Comparison of ENCODE assay signal across 11 mouse cellular contexts in the genomic region with DNA sequence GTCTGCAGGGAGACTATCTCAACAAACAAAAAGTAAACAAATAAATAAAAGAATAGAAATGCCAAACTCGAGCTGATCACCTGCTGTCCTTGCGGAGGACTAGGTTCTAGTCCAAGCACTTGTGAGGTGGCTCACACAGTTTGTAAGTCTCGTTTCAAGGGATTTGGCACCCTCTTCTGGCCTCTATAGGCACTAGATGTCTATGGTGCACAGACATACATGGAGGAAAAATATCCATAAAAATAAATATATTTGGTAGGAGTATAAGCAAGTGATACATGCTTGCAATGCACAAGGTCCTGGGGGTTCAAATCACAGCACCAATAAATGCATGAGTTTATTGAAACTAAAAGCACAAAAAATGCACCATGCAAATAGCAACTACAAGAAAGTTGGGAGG. TPM values are rescaled to one million over a fixed set of nuclear protein-coding genes. Genes with fewer than 3 reads are reported as not detected.
A peak's percentile ranks its signal among the peaks of the same experiment; 100 is the strongest.
DNase-seq lines count a peak whose midpoint lies in the region; ATAC-seq and TF ChIP-seq lines count a peak whose summit lies in the region.
"Had no signal": no experiment of that assay in that cellular context is flagged by ENCODE, and none has a peak within 500 bp of the region (broad histone marks: within the 10 kb centered on the region; RNA-seq: fewer than 3 reads in every experiment).

No protein-coding gene starts in this region.

- H3K9ac ChIP-seq in heart, adult 2 months (ENCODE audit: low read depth, low read length), result no peak overlapping the region
- no peak overlapping the region for H3K9ac ChIP-seq in stomach, postnatal 0 days (ENCODE audit: low read length)
- H3K9ac ChIP-seq: heart, embryonic 15.5 days; lung, embryonic 15.5 days had no signal

- H3K27me3 ChIP-seq in heart, adult 2 months (ENCODE audit: control insufficient read depth, insufficient read depth, low read length), result no peaks in the 10 kb centered on the region
- no peaks in the 10 kb centered on the region for H3K27me3 ChIP-seq in stomach, postnatal 0 days (ENCODE audit: control insufficient read depth, insufficient read depth, low read length)
- H3K27me3 ChIP-seq: heart, embryonic 15.5 days; lung, embryonic 15.5 days had no signal

- no peak for TF ChIP-seq POLR2A in heart, adult 2 months (IDR thresholded peaks at IDR 0.05; ENCODE audit: insufficient read depth, low read depth, low read length)

- H3K4me2 ChIP-seq in stomach, postnatal 0 days (replicated peaks; ENCODE audit: low read depth), result no peak overlapping the region
- H3K4me2 ChIP-seq: heart, embryonic 15.5 days; lung, embryonic 15.5 days had no signal

- no peaks in the 10 kb centered on the region for H3K79me2 ChIP-seq in heart, adult 2 months (replicated peaks; ENCODE audit: control insufficient read depth, insufficient read depth, low read length)

- H3K27ac ChIP-seq in heart, adult 2 months, result no peak overlapping the region
- no peak overlapping the region for H3K27ac ChIP-seq in stomach, postnatal 0 days (replicated peaks)
- H3K27ac ChIP-seq: heart, embryonic 15.5 days; lung, embryonic 15.5 days had no signal

- no peak for DNase-seq in heart, adult 2 months
- DNase-seq in heart, postnatal 36 days, result no peak
- DNase-seq in urinary bladder, postnatal 14 days (ENCODE audit: low spot score), result peak; percentile 24
- DNase-seq in urinary bladder, postnatal 4 days (ENCODE audit: low spot score in 2 of 2), result no peak
- peak; percentile 22 for DNase-seq in stomach, postnatal 0 days (ENCODE audit: low spot score)
- DNase-seq in heart, postnatal 25 days (ENCODE audit: low spot score), result no peak
- DNase-seq in testis, postnatal 14 days (ENCODE audit: low spot score), result no peak

- ATAC-seq in granulocyte monocyte progenitor cell, adult 5-6 weeks (replicated peaks; ENCODE audit: poor library complexity, severe bottlenecking), result peak; percentile 77
- ATAC-seq in stomach, postnatal 0 days (ENCODE audit: low FRiP score, low TSS enrichment), result no peak

- no peak for TF ChIP-seq EP300 in heart, adult 2 months (IDR thresholded peaks at IDR 0.05; ENCODE audit: insufficient read depth, low read depth, low read length)
- TF ChIP-seq EP300 in stomach, postnatal 0 days (optimal IDR thresholded peaks at IDR 0.05), result no peak

- WGBS in heart, adult 2 months, result 62% methylated on average over 3 of the region's 3 CpGs
- 57% methylated on average over 3 of the region's 3 CpGs for WGBS in stomach, postnatal 0 days

- no peaks in the 10 kb centered on the region for H3K4me1 ChIP-seq in heart, adult 2 months (ENCODE audit: control insufficient read depth, insufficient read depth, low read length)
- H3K4me1 ChIP-seq in stomach, postnatal 0 days (replicated peaks; ENCODE audit: control insufficient read depth, insufficient read depth), result no peaks in the 10 kb centered on the region
- H3K4me1 ChIP-seq: heart, embryonic 15.5 days; lung, embryonic 15.5 days had no signal

- intact Hi-C loops in heart, adult 2 months (cut with DNase I), result loop anchor here (5.0 kb wide), 1 partner anchor 63 kb away; no protein-coding TSS in a partner anchor
- intact Hi-C loops in heart, postnatal 36 days (cut with DNase I), result no loop called here
- intact Hi-C loops in heart, postnatal 25 days (cut with DNase I), result loop anchor here (10.0 kb wide), 1 partner anchor 306 kb away; no protein-coding TSS in a partner anchor

- no peaks in the 10 kb centered on the region for H3K9me3 ChIP-seq in stomach, postnatal 0 days (ENCODE audit: control insufficient read depth, low read length)
- H3K9me3 ChIP-seq: heart, embryonic 15.5 days; lung, embryonic 15.5 days had no signal

- no peaks in the 10 kb centered on the region for H3K36me3 ChIP-seq in heart, adult 2 months (ENCODE audit: control insufficient read depth, insufficient read depth, low read length)
- no peaks in the 10 kb centered on the region for H3K36me3 ChIP-seq in stomach, postnatal 0 days (ENCODE audit: control insufficient read depth, insufficient read depth, low read length)
- H3K36me3 ChIP-seq: heart, embryonic 15.5 days; lung, embryonic 15.5 days had no signal

- peak; percentile 56 for TF ChIP-seq CTCF in heart, adult 2 months (IDR thresholded peaks at IDR 0.05)
- peak; percentile 75 for TF ChIP-seq CTCF in stomach, postnatal 0 days (IDR thresholded peaks at IDR 0.05; ENCODE audit: low read depth)

- H3K4me3 ChIP-seq in heart, adult 2 months, result no peak overlapping the region
- H3K4me3 ChIP-seq in stomach, postnatal 0 days (ENCODE audit: low read depth, low read length), result no peak overlapping the region
- H3K4me3 ChIP-seq: heart, embryonic 15.5 days; lung, embryonic 15.5 days had no signal

RNA-seq across cellular contexts. Expression of a gene that starts 7.9 kb away (rescaled TPM):
- total RNA-seq in heart, adult 2 months (2021), result 1 to 10 TPM in 1 of 2 experiments, under 1 TPM in 1; 0.89 to 1.4 TPM
- 0.82 and 0.86 TPM in 2 replicates for polyA plus RNA-seq in heart, adult 2 months (2012; rRNA removed)
- 1 to 10 TPM in 1 of 2 experiments, under 1 TPM in 1; 0.95 to 1.9 TPM for total RNA-seq in heart, postnatal 36 days (2021)
- 2.4 and 2.9 TPM in 2 replicates for total RNA-seq in granulocyte monocyte progenitor cell, adult 5-6 weeks (2014; fragmentation: Nextera tagmentation)
- 4.7 and 11.6 TPM in 2 replicates for total RNA-seq in granulocyte monocyte progenitor cell, adult 5-6 weeks (2017)
- 7.3 and 7.4 TPM in 2 replicates for polyA plus RNA-seq in stomach, postnatal 0 days (2015; fragmentation: Nextera tagmentation; extraction: Ambion mirVana)
- under 1 TPM; 0.89 to 0.99 TPM for total RNA-seq in heart, postnatal 25 days (2021)

RNA-seq across cellular contexts. Expression of a gene that starts 34.4 kb away (rescaled TPM):
- total RNA-seq in heart, adult 2 months (2021), result not detected
- not detected in 2 replicates for polyA plus RNA-seq in heart, adult 2 months (2012; rRNA removed)
- not detected for total RNA-seq in heart, postnatal 36 days (2021)
- not detected in 2 replicates for total RNA-seq in granulocyte monocyte progenitor cell, adult 5-6 weeks (2014; fragmentation: Nextera tagmentation)
- total RNA-seq in granulocyte monocyte progenitor cell, adult 5-6 weeks (2017), result not detected in 2 replicates
- 0.08 TPM in 1 of 2 replicates, not detected in the other for polyA plus RNA-seq in stomach, postnatal 0 days (2015; fragmentation: Nextera tagmentation; extraction: Ambion mirVana)
- not detected for total RNA-seq in heart, postnatal 25 days (2021)
- total RNA-seq: adrenal gland, postnatal 36 days had no signal
- polyA plus RNA-seq: heart, embryonic 15.5 days; lung, embryonic 15.5 days had no signal

RNA-seq across cellular contexts. Expression of a gene that starts 38.6 kb away (rescaled TPM):
- total RNA-seq in heart, adult 2 months (2021), result 1 to 10 TPM; 8.0 to 8.1 TPM
- polyA plus RNA-seq in heart, adult 2 months (2012; rRNA removed), result 3.0 and 3.6 TPM in 2 replicates
- 1 to 10 TPM; 7.1 to 7.2 TPM for total RNA-seq in heart, postnatal 36 days (2021)
- total RNA-seq in granulocyte monocyte progenitor cell, adult 5-6 weeks (2014; fragmentation: Nextera tagmentation), result 18.3 and 21.3 TPM in 2 replicates
- total RNA-seq in granulocyte monocyte progenitor cell, adult 5-6 weeks (2017), result 7.9 and 10.5 TPM in 2 replicates
- polyA plus RNA-seq in stomach, postnatal 0 days (2015; fragmentation: Nextera tagmentation; extraction: Ambion mirVana), result 22.0 and 23.9 TPM in 2 replicates
- 1 to 10 TPM; 6.0 to 7.3 TPM for total RNA-seq in heart, postnatal 25 days (2021)

Comparison
In these comparisons a context has a peak if more than half of its experiments do, and no peak if none do; other contexts are left out.
1. DNase-seq: peak in urinary bladder, postnatal 14 days (single experiment) and stomach, postnatal 0 days (single experiment); none in heart, adult 2 months (0 of 2), heart, postnatal 36 days (0 of 2), urinary bladder, postnatal 4 days (0 of 2), heart, postnatal 25 days (single experiment) and testis, postnatal 14 days (single experiment).